Mouse (Mus musculus): ENCODE measurements around the gene Zfp592.

DNA sequence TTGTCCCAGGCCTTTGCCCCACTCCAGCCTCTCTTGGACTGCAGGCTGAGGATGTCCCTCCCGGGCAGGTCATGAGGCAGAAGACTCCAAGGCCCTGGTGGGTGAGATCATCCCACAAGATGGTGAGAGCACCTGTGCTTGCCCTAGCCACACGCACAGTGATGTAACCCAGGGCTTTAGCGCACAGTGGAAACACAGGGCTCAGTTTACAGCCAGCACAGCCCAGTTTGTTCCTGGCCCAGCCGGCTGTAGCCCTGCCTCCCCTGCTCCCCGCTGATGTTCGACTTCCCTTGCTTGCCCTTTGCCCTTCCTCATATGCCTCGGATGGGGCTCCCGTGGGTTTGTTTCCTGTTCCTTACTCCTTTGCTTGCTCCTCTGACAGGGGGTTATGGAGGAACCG is 81.1 kb downstream of the Zfp592 start:
- TF ChIP-seq CTCF (IDR thresholded peaks at IDR 0.05; ENCODE audit: low read depth): no peak
- no peak for TF ChIP-seq EP300 (IDR thresholded peaks at IDR 0.05; ENCODE audit: low read depth)
